Mouse (Mus musculus): ENCODE data around the gene Acvr1c.

Acvr1c gene

GRCm38 (mm10) chr2:58282259-58282910 lies 75.3 kb downstream of the Acvr1c start:
- DNase-seq, result peak; percentile 69

- no peak for DNase-seq
These were observed 76.6 kb downstream of the Acvr1c start for GRCm38 (mm10) chr2:58281046-58281445.

GRCm38 (mm10) chr2:58279163-58279562 lies 78.5 kb downstream of the Acvr1c start:
- DNase-seq, result no peak

- DNase-seq, result no peak
These were observed 81.2 kb downstream of the Acvr1c start for GRCm38 (mm10) chr2:58276454-58276853.

- no peak for DNase-seq
These were observed 117.1 kb downstream of the Acvr1c start for GRCm38 (mm10) chr2:58240639-58241038.

GRCm38 (mm10) chr2:58237487-58237886 lies 120.2 kb downstream of the Acvr1c start:
- no peak for DNase-seq
